Mouse (Mus musculus): ENCODE measurements around the gene Chmp3. TPM values are rescaled to one million over a fixed set of nuclear protein-coding genes. Genes with fewer than 3 reads are reported as not detected.

Chmp3 gene
- total and polyA plus RNA-seq, 3 experiments: 27.8 to 68.1 (median 44.7) TPM

- no peaks in the 10 kb centered on the region for H3K27me3 ChIP-seq (replicated peaks)
- H3K79me2 ChIP-seq (replicated peaks; ENCODE audit: control insufficient read depth, extremely low read depth, insufficient read depth, poor library complexity, severe bottlenecking): no peaks in the 10 kb centered on the region
- no peak overlapping the region for H3K27ac ChIP-seq (ENCODE audit: insufficient read depth, low read depth)
- in situ Hi-C loops (cut with MboI; ENCODE audit: low pct_ligation_motif_present, low pct_unique_long_range_greater_than_20kb, low sequenced_read_pairs): no loop called here
- no peak overlapping the region for H3K4me2 ChIP-seq (ENCODE audit: insufficient read depth, low read depth, poor library complexity, severe bottlenecking)
- no peaks in the 10 kb centered on the region for H3K4me1 ChIP-seq (ENCODE audit: control insufficient read depth in 1 of 2, insufficient read depth in 2 of 2)
- peaks cover 17 to 60% of the 10 kb centered on the region in 2 experiments for H3K36me3 ChIP-seq (replicated peaks in 1 of 2; ENCODE audit: control insufficient read depth in 1 of 2, insufficient read depth in 1 of 2, low read length in 1 of 2)
- no peak for TF ChIP-seq MAZ (IDR thresholded peaks at IDR 0.05; ENCODE audit: low read depth, low read length)
- no peak for TF ChIP-seq JUN (IDR thresholded peaks at IDR 0.05; ENCODE audit: insufficient read depth, low read depth, low read length)
- no peak for TF ChIP-seq SMC3 (IDR thresholded peaks at IDR 0.05; ENCODE audit: low read depth, low read length)
- no peak for TF ChIP-seq ZMIZ1 (IDR thresholded peaks at IDR 0.05; ENCODE audit: low read depth, low read length)
- TF ChIP-seq ETS1 (conservative IDR thresholded peaks at IDR 0.05; ENCODE audit: low read depth, low read length): no peak
- TF ChIP-seq MAX (IDR thresholded peaks at IDR 0.05; ENCODE audit: low read length): no peak
- TF ChIP-seq MEF2A (IDR thresholded peaks at IDR 0.05; ENCODE audit: borderline replicate concordance, low read depth, low read length): no peak
- TF ChIP-seq USF1 (IDR thresholded peaks at IDR 0.05; ENCODE audit: low read depth, low read length): no peak
- TF ChIP-seq UBTF (IDR thresholded peaks at IDR 0.05; ENCODE audit: low read depth, low read length): no peak
- no peaks in the 10 kb centered on the region for H3K9me3 ChIP-seq (replicated peaks; ENCODE audit: low read length)
- DNase-seq (ENCODE audit: extremely low read depth): no peak
- dilution Hi-C loops (cut with MboI; ENCODE audit: extremely low pct_ligation_motif_present, extremely low pct_unique_long_range_greater_than_20kb, low sequenced_read_pairs): no loop called here
- H3K4me3 ChIP-seq (replicated peaks in 1 of 3; ENCODE audit: low read depth in 2 of 3, low read length in 2 of 3, poor library complexity in 1 of 3): no peak overlapping the region
- no peak overlapping the region for H3K9ac ChIP-seq (ENCODE audit: insufficient read depth, low read depth)
Measured at GRCm38 (mm10) chr6:71568616-71569015, 25.0 kb downstream of the Chmp3 start.

GRCm38 (mm10) chr6:71569025-71569424 is 25.4 kb downstream of the Chmp3 start:
- H3K4me2 ChIP-seq (ENCODE audit: insufficient read depth, low read depth, poor library complexity, severe bottlenecking): no peak overlapping the region
- no peak for DNase-seq (ENCODE audit: extremely low read depth)
- in situ Hi-C loops (cut with MboI; ENCODE audit: low pct_ligation_motif_present, low pct_unique_long_range_greater_than_20kb, low sequenced_read_pairs) (no loop called here), dilution Hi-C loops (cut with MboI; ENCODE audit: extremely low pct_ligation_motif_present, extremely low pct_unique_long_range_greater_than_20kb, low sequenced_read_pairs) (no loop called here)
- no peaks in the 10 kb centered on the region for H3K27me3 ChIP-seq (replicated peaks)
- H3K4me1 ChIP-seq (ENCODE audit: control insufficient read depth in 1 of 2, insufficient read depth in 2 of 2): no peaks in the 10 kb centered on the region
- TF ChIP-seq TCF12 (IDR thresholded peaks at IDR 0.05; ENCODE audit: low read depth, low read length): no peak
- TF ChIP-seq ETS1 (conservative IDR thresholded peaks at IDR 0.05; ENCODE audit: low read depth, low read length): no peak
- TF ChIP-seq POLR2A (IDR thresholded peaks at IDR 0.05; ENCODE audit: low read depth, low read length): no peak
- no peak for TF ChIP-seq SIN3A (IDR thresholded peaks at IDR 0.05; ENCODE audit: low read length)
- TF ChIP-seq PAX5 (IDR thresholded peaks at IDR 0.05; ENCODE audit: low read length): no peak
- TF ChIP-seq TBP (conservative IDR thresholded peaks at IDR 0.05; ENCODE audit: low read depth, low read length): no peak
- TF ChIP-seq CTCF (conservative IDR thresholded peaks at IDR 0.05 in 1 of 2, IDR thresholded peaks at IDR 0.05 in 1 of 2; ENCODE audit: low read depth in 2 of 2, low read length in 2 of 2): no peak
- TF ChIP-seq ZMIZ1 (IDR thresholded peaks at IDR 0.05; ENCODE audit: low read depth, low read length): no peak
- no peak for TF ChIP-seq MAX (IDR thresholded peaks at IDR 0.05; ENCODE audit: low read length)
- no peak for TF ChIP-seq MYC (IDR thresholded peaks at IDR 0.05; ENCODE audit: low read depth, low read length)
- TF ChIP-seq BHLHE40 (IDR thresholded peaks at IDR 0.05; ENCODE audit: low read depth, low read length): no peak
- no peak for TF ChIP-seq ELF1 (IDR thresholded peaks at IDR 0.05; ENCODE audit: low read depth, low read length)
- no peak for TF ChIP-seq MAZ (IDR thresholded peaks at IDR 0.05; ENCODE audit: low read depth, low read length)
- TF ChIP-seq ZKSCAN1 (IDR thresholded peaks at IDR 0.05; ENCODE audit: borderline replicate concordance, low read depth, low read length): no peak
- TF ChIP-seq EP300 (IDR thresholded peaks at IDR 0.05; ENCODE audit: low read length): no peak
- H3K9ac ChIP-seq (ENCODE audit: insufficient read depth, low read depth): no peak overlapping the region
- peaks cover 17 to 63% of the 10 kb centered on the region in 2 experiments for H3K36me3 ChIP-seq (replicated peaks in 1 of 2; ENCODE audit: control insufficient read depth in 1 of 2, insufficient read depth in 1 of 2, low read length in 1 of 2)
- H3K27ac ChIP-seq (ENCODE audit: insufficient read depth, low read depth): no peak overlapping the region
- H3K79me2 ChIP-seq (replicated peaks; ENCODE audit: control insufficient read depth, extremely low read depth, insufficient read depth, poor library complexity, severe bottlenecking): no peaks in the 10 kb centered on the region
- no peaks in the 10 kb centered on the region for H3K9me3 ChIP-seq (replicated peaks; ENCODE audit: low read length)
- H3K4me3 ChIP-seq (replicated peaks in 1 of 3; ENCODE audit: low read depth in 2 of 3, low read length in 2 of 3, poor library complexity in 1 of 3): no peak overlapping the region

Measured in CH12.LX (cell line).